ENCODE assay signal across 23 mouse cellular contexts in the genomic region with DNA sequence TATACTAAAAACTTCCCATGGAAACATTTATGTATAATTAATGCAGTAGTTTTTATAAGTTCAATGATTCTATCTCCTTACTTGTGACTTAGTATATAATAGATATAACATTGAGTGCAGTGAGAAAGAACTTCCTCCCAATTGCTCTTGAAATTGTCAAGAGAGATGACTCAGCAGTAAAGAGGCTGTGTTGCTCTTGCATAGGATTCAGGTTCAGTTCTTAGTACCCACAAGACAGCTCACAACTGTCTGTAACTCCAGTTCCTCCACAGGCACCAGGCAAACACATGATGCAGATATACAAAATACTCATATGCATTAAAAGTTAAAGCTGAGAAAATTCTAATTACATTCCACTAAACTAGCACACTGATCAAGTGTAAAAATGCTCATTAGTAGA. TPM values are rescaled to one million over a fixed set of nuclear protein-coding genes. Genes with fewer than 3 reads are reported as not detected.
DNase-seq lines count a peak whose midpoint lies in the region; ATAC-seq and TF ChIP-seq lines count a peak whose summit lies in the region.
"Had no signal": no experiment of that assay in that cellular context is flagged by ENCODE, and none has a peak within 500 bp of the region (broad histone marks: within the 10 kb centered on the region; RNA-seq: fewer than 3 reads in every experiment).

No protein-coding gene starts in this region.

- peak overlapping the region; percentile 65 for H3K27ac ChIP-seq in liver, embryonic 14.5 days
- no peak overlapping the region for H3K27ac ChIP-seq in hindbrain, embryonic 13.5 days
- H3K27ac ChIP-seq: embryonic facial prominence, embryonic 15.5 days; forebrain, embryonic 12.5 days; gastrocnemius, adult 2 months; hindbrain, embryonic 15.5 days; intestine, embryonic 15.5 days had no signal

- H3K9me3 ChIP-seq in liver, embryonic 14.5 days (ENCODE audit: control insufficient read depth, low read length): no peaks in the 10 kb centered on the region
- no peaks in the 10 kb centered on the region for H3K9me3 ChIP-seq in hindbrain, embryonic 13.5 days
- H3K9me3 ChIP-seq: embryonic facial prominence, embryonic 15.5 days; forebrain, embryonic 12.5 days; heart, embryonic 13.5 days; hindbrain, embryonic 15.5 days; intestine, embryonic 15.5 days had no signal

- no peak for TF ChIP-seq CTCF in liver, embryonic 14.5 days (IDR thresholded peaks at IDR 0.05; ENCODE audit: low read depth)

- H3K4me3 ChIP-seq in liver, embryonic 14.5 days (ENCODE audit: insufficient read depth in 1 of 2, low read depth in 2 of 2, low read length in 2 of 2): no peak overlapping the region
- H3K4me3 ChIP-seq in hindbrain, embryonic 13.5 days: no peak overlapping the region
- H3K4me3 ChIP-seq: embryonic facial prominence, embryonic 15.5 days; forebrain, embryonic 12.5 days; gastrocnemius, adult 2 months; heart, embryonic 13.5 days; hindbrain, embryonic 15.5 days; intestine, embryonic 15.5 days had no signal

- peaks cover 27 to 32% of the 10 kb centered on the region in 2 experiments for H3K4me1 ChIP-seq in liver, embryonic 14.5 days (replicated peaks; ENCODE audit: control insufficient read depth in 2 of 2, insufficient read depth in 2 of 2, low read length in 1 of 2)
- no peaks in the 10 kb centered on the region for H3K4me1 ChIP-seq in hindbrain, embryonic 13.5 days (replicated peaks)
- H3K4me1 ChIP-seq: embryonic facial prominence, embryonic 15.5 days; forebrain, embryonic 12.5 days; hindbrain, embryonic 15.5 days; intestine, embryonic 15.5 days had no signal

- DNase-seq in heart, adult 11 months: peak; percentile 46
- DNase-seq in heart, postnatal 14 days: no peak
- DNase-seq in NIH3T3 (ENCODE audit: low read depth): peak; percentile 30
- DNase-seq in liver, embryonic 14.5 days (ENCODE audit: low read depth in 3 of 3, low spot score in 3 of 3): peak; percentile 54 to 60 (median 57)
- DNase-seq in yolk sac, embryonic 10.5 days (ENCODE audit: low spot score): no peak
- no peak for DNase-seq in testis, postnatal 10 days (ENCODE audit: low spot score)
- DNase-seq in cerebellum, adult 9-10 months: no peak
- DNase-seq: adrenal gland, postnatal 14 days; cerebellum, postnatal 25 days; gastrocnemius, adult 2 months; heart, adult 18-20 months; heart, postnatal 36 days; kidney, adult 9 months; kidney, postnatal 4 days; lung, embryonic 14.5 days; midbrain, embryonic 14.5 days; right cerebral cortex, postnatal 25 days had no signal

- H3K9ac ChIP-seq in liver, embryonic 14.5 days (replicated peaks): no peak overlapping the region
- no peak overlapping the region for H3K9ac ChIP-seq in hindbrain, embryonic 13.5 days
- H3K9ac ChIP-seq: embryonic facial prominence, embryonic 15.5 days; forebrain, embryonic 12.5 days; heart, embryonic 13.5 days; hindbrain, embryonic 15.5 days; intestine, embryonic 15.5 days; lung, embryonic 14.5 days had no signal

- 0 out of 2 replicates have a peak, but pooled peaks have one; percentile 10 for TF ChIP-seq EP300 in liver, embryonic 14.5 days (IDR thresholded peaks at IDR 0.05; ENCODE audit: low read depth)

- ATAC-seq in liver, embryonic 14.5 days (ENCODE audit: insufficient read depth): peak; percentile 66; the same call in 1 of the 2 replicates
- no peak for ATAC-seq in hindbrain, embryonic 13.5 days (ENCODE audit: low FRiP score)
- ATAC-seq: intestine, embryonic 15.5 days had no signal

- no peak overlapping the region for H3K4me2 ChIP-seq in liver, embryonic 14.5 days (ENCODE audit: low read depth)
- no peak overlapping the region for H3K4me2 ChIP-seq in hindbrain, embryonic 13.5 days
- H3K4me2 ChIP-seq: embryonic facial prominence, embryonic 15.5 days; forebrain, embryonic 12.5 days; hindbrain, embryonic 15.5 days; intestine, embryonic 15.5 days; lung, embryonic 14.5 days had no signal

- intact Hi-C loops in heart, postnatal 14 days (cut with DNase I): loop anchor here (10.0 kb wide), 1 partner anchor 347 kb away; no protein-coding TSS in a partner anchor

- H3K27me3 ChIP-seq in liver, embryonic 14.5 days (ENCODE audit: control insufficient read depth, insufficient read depth, low read length): no peaks in the 10 kb centered on the region
- H3K27me3 ChIP-seq in hindbrain, embryonic 13.5 days: no peaks in the 10 kb centered on the region
- H3K27me3 ChIP-seq: embryonic facial prominence, embryonic 15.5 days; forebrain, embryonic 12.5 days; heart, embryonic 13.5 days; hindbrain, embryonic 15.5 days; intestine, embryonic 15.5 days had no signal

- H3K36me3 ChIP-seq in liver, embryonic 14.5 days (replicated peaks; ENCODE audit: control insufficient read depth, insufficient read depth, low read depth): peaks cover 32% of the 10 kb centered on the region
- H3K36me3 ChIP-seq in hindbrain, embryonic 13.5 days: peaks cover 24% of the 10 kb centered on the region

RNA-seq across cellular contexts. Expression of gene Vmp1, which starts 25.8 kb away (rescaled TPM):
- 10 to 100 TPM; 55.3 to 59.2 TPM for total RNA-seq in heart, postnatal 14 days (2021)
- polyA plus RNA-seq in liver, embryonic 14.5 days (2012; rRNA removed): 26.9 and 33.1 TPM in 2 replicates
- 94.2 and 98.4 TPM in 2 replicates for polyA plus RNA-seq in liver, embryonic 14.5 days (2014; fragmentation: Nextera tagmentation; extraction: Ambion mirVana)
- 106 and 109 TPM in 2 replicates for polyA plus RNA-seq in hindbrain, embryonic 13.5 days (2015; fragmentation: Nextera tagmentation; extraction: Ambion mirVana)

RNA-seq across cellular contexts. Expression of gene Ptrh2, which starts 25.9 kb away (rescaled TPM):
- total RNA-seq in heart, postnatal 14 days (2021): 1 to 10 TPM; 7.0 to 7.2 TPM
- polyA plus RNA-seq in liver, embryonic 14.5 days (2012; rRNA removed): 5.9 and 10.5 TPM in 2 replicates
- 19.2 and 20.9 TPM in 2 replicates for polyA plus RNA-seq in liver, embryonic 14.5 days (2014; fragmentation: Nextera tagmentation; extraction: Ambion mirVana)
- polyA plus RNA-seq in hindbrain, embryonic 13.5 days (2015; fragmentation: Nextera tagmentation; extraction: Ambion mirVana): 32.9 and 34.3 TPM in 2 replicates

Comparison
In these comparisons a context has a peak if more than half of its experiments do, and no peak if none do; other contexts are left out.
1. DNase-seq: peak in heart, adult 11 months (single experiment), NIH3T3 (single experiment) and liver, embryonic 14.5 days (3 of 3); none in heart, postnatal 14 days (0 of 2), yolk sac, embryonic 10.5 days (single experiment), testis, postnatal 10 days (single experiment) and cerebellum, adult 9-10 months (single experiment).